ENCODE assay signal across 12 mouse cellular contexts in genomic region chr3:158278631-158279030, GRCm38 (mm10).
"Had no signal": no experiment of that assay in that cellular context is flagged by ENCODE, and none has a peak within 500 bp of the region (broad histone marks: within the 10 kb centered on the region; RNA-seq: fewer than 3 reads in every experiment).

No protein-coding gene starts in this region.

- H3K4me1 ChIP-seq: limb, embryonic 13.5 days; midbrain, embryonic 12.5 days; neural tube, embryonic 13.5 days had no signal

- H3K36me3 ChIP-seq: limb, embryonic 13.5 days; midbrain, embryonic 12.5 days; neural tube, embryonic 13.5 days had no signal

- H3K27ac ChIP-seq: limb, embryonic 13.5 days; liver, embryonic 14.5 days; midbrain, embryonic 12.5 days; neural tube, embryonic 13.5 days had no signal

- H3K27me3 ChIP-seq: limb, embryonic 13.5 days; midbrain, embryonic 12.5 days; neural tube, embryonic 13.5 days had no signal

- DNase-seq: kidney, adult 11 months; kidney, postnatal 10 days; kidney, postnatal 4 days; lung, adult 18-20 months; retina, postnatal 1 day; spleen, adult 18-20 months; thymus, adult 2 months; thymus, postnatal 25 days had no signal

- H3K4me3 ChIP-seq: limb, embryonic 13.5 days; midbrain, embryonic 12.5 days; neural tube, embryonic 13.5 days had no signal
